Mouse (Mus musculus) ES-E14 (cell line): Measurements from ENCODE around the gene Ppp2r5a. TPM values are rescaled to one million over a fixed set of nuclear protein-coding genes. Genes with fewer than 3 reads are reported as not detected.

ENCODE experiments used
- DNase-seq: peaks from one replicate; pipeline ENCODE4 v3.0.0-alpha.2; 2013; ENCODE audit warnings: low read depth, low spot score
- H3K27ac ChIP-seq: 2 replicates; pipeline ENCODE4 v1.5.1; 2012; ENCODE audit warnings: low read depth, mild to moderate bottlenecking, low read length, moderate library complexity, mixed read lengths; ENCODE audit not compliant: poor library complexity, insufficient read depth, severe bottlenecking
- H3K36me3 ChIP-seq: 2 replicates; pipeline ENCODE4 v1.6.1; 2012; ENCODE audit warnings: mild to moderate bottlenecking, low read length, moderate library complexity, mixed read lengths; ENCODE audit not compliant: control insufficient read depth, poor library complexity, insufficient read depth, severe bottlenecking
- H3K4me1 ChIP-seq, 2 experiments: fragments of 150-350 bp in 1 of 2; sonication (generic) in 1 of 2; 2 replicates each; pipeline ENCODE4 v1.6.1; 2012; ENCODE audit warnings: low read length in 2 of 2, mild to moderate bottlenecking in 1 of 2, mixed read lengths in 1 of 2; ENCODE audit not compliant: control insufficient read depth in 2 of 2, insufficient read depth in 2 of 2, poor library complexity in 1 of 2
- H3K4me3 ChIP-seq, 2 experiments: fragments of 150-350 bp in 1 of 2; sonication (generic) in 1 of 2; 2 replicates each; pipeline ENCODE4 v1.5.1; 2012; ENCODE audit warnings: low read length in 2 of 2, low read depth in 1 of 2, mild to moderate bottlenecking in 1 of 2, mixed read lengths in 1 of 2; ENCODE audit not compliant: insufficient read depth in 1 of 2, poor library complexity in 1 of 2, severe bottlenecking in 1 of 2
- H3K9ac ChIP-seq: 2 replicates; pipeline ENCODE4 v1.6.1; 2012; ENCODE audit warnings: low read depth, mild to moderate bottlenecking, low read length, mixed read lengths; ENCODE audit not compliant: poor library complexity, insufficient read depth, severe bottlenecking
- H3K9me3 ChIP-seq: fragments of 150-350 bp; sonication (generic); 2 replicates; pipeline ENCODE4 v1.6.1; 2012; ENCODE audit warnings: low read depth, mild to moderate bottlenecking, low read length; ENCODE audit not compliant: control insufficient read depth, insufficient read depth
- CHD2 ChIP-seq: IDR thresholded peaks from 2 replicates; pipeline ENCODE4 v1.6.1; 2014; ENCODE audit warnings: mild to moderate bottlenecking, low read depth, low read length, inconsistent platforms
- HCFC1 ChIP-seq: IDR thresholded peaks from 2 replicates; pipeline ENCODE4 v1.6.1; 2012; ENCODE audit warnings: low read length, inconsistent platforms, borderline replicate concordance; ENCODE audit not compliant: insufficient read depth
- MAFK ChIP-seq: IDR thresholded peaks from 2 replicates; pipeline ENCODE4 v1.6.1; 2014; ENCODE audit warnings: mild to moderate bottlenecking, low read depth, low read length, inconsistent platforms; ENCODE audit not compliant: insufficient read depth
- ZC3H11A ChIP-seq: IDR thresholded peaks from 2 replicates; pipeline ENCODE4 v1.6.1; 2012; ENCODE audit warnings: low read depth, mild to moderate bottlenecking, inconsistent platforms, low read length, borderline replicate concordance
- ZNF384 ChIP-seq: IDR thresholded peaks from 2 replicates; pipeline ENCODE4 v1.6.1; 2012; ENCODE audit warnings: low read depth, low read length, inconsistent platforms
- in situ Hi-C, 2 experiments: fragments of 600-800 bp; cut with MboI; formaldehyde crosslinking; loops; one replicate each; pipeline ENCODE4 v1.15.1; 2025; ENCODE audit warnings: low sequenced_read_pairs in 2 of 2, inconsistent platforms in 1 of 2; ENCODE audit not compliant: unreplicated experiment in 2 of 2
- total RNA-seq: library from RNA; depleted of rRNA; stranded (reverse); fragments of 300-350 nt; gene quantifications from 2 replicates; pipeline ENCODE4 v1.2.3, GENCODE M21; 2012; rRNA removed

Gene Ppp2r5a
- total RNA-seq, 1 experiment = 47.3 TPM

DNA sequence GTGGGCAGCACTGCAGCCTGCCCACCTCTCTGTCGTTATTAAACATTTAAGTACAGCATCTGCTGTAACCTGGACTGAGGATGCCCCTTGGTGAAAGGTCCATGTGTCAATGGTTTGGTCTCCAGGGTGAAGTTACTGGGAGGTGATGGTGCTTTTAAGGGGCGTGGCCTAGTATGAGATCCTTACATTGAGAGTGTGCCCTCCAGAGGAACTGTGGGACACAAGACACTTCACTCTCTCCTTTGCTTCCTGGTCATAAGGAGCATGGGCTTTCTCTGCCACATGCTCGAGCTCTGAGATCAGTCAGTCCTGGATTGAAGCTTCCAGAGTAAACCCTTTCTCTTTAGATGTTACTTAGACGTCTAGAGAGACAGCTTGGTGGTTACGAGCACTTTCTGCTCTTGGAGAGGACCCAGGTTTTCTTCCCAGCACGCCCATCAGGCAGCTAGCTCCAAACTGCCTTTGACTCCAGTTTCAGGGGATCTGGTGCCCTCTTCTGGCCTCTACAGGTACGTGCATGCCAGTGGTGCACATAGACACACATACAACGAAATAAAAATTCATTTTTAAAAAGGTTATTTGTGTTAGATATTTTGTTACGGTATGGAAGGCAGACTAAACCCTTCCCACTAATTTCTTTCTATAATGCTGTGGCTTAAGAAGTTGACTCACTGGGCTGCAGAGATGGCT lies 95.2 kb downstream of the Ppp2r5a start:
- DNase-seq = no peak
- in situ Hi-C loops = no loop called here
- TF ChIP-seq CHD2 = no peak
- no peak for TF ChIP-seq ZNF384
- no peak for TF ChIP-seq ZC3H11A
- Histone ChIP-seq H3K9me3 (no peaks in the 10 kb centered on the region), H3K36me3 (no peaks in the 10 kb centered on the region), H3K27ac (no peak overlapping the region), H3K4me1 (peaks cover 0 to 2% of the 10 kb centered on the region in 2 experiments; a peak in 1 of 4 replicates), H3K9ac (no peak overlapping the region), H3K4me3 (0 out of 4 replicates have a peak overlapping the region, but pooled peaks of 1 of the 2 experiments have one; percentile 23)

DNA sequence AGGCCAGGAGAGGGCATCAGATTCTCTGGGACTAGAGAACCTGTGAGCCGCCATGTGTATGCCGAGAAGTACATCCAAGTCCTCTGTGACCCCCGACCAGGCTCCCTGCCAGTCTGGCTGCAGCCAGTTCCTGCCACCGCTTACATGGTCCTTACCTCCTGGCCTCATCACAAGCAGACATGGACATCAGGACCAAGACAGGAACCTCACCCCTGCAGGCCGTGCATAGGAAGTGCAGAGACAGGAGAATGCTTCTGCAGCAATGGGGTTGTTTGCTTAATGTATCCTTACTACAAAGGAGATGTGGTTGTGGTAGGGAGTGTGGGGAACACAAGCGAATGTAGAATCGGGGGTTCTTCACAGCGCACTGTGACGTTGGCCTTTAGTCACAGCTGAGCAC lies 96.8 kb downstream of the Ppp2r5a start:
- Histone ChIP-seq H3K9ac (no peak overlapping the region), H3K9me3 (no peaks in the 10 kb centered on the region), H3K27ac (no peak overlapping the region), H3K36me3 (no peaks in the 10 kb centered on the region), H3K4me1 (no peaks in the 10 kb centered on the region), H3K4me3 (no peak overlapping the region)
- no peak for DNase-seq
- in situ Hi-C loops = no loop called here
- no peak for TF ChIP-seq CHD2
- TF ChIP-seq MAFK = no peak

DNA sequence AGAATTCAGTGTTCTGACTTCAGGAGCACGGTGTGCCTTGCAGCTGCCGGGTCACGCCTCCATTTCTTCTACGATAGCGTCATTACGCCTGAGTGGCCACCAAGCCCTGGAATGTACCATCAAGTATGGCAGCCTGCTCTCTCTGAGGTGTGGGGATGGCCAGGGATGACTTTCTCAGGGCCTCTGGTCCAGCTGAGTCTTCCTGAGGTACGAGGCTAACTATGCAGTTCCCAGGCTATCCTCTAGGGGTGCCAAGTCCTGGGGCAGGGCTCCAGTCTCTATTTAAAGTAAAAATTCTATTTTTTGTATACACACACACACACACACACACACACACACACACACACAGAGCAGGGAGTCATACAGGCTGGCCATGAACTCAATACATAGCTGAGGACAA lies 97.5 kb downstream of the Ppp2r5a start:
- no peaks in the 10 kb centered on the region for H3K9me3 ChIP-seq
- in situ Hi-C loops = no loop called here
- no peak overlapping the region for H3K4me3 ChIP-seq
- no peak overlapping the region for H3K27ac ChIP-seq
- no peak overlapping the region for H3K9ac ChIP-seq
- DNase-seq = no peak
- TF ChIP-seq CHD2 (no peak), ZC3H11A (no peak), ZNF384 (no peak), MAFK (no peak), HCFC1 (no peak)
- no peaks in the 10 kb centered on the region for H3K36me3 ChIP-seq
- no peaks in the 10 kb centered on the region for H3K4me1 ChIP-seq

DNA sequence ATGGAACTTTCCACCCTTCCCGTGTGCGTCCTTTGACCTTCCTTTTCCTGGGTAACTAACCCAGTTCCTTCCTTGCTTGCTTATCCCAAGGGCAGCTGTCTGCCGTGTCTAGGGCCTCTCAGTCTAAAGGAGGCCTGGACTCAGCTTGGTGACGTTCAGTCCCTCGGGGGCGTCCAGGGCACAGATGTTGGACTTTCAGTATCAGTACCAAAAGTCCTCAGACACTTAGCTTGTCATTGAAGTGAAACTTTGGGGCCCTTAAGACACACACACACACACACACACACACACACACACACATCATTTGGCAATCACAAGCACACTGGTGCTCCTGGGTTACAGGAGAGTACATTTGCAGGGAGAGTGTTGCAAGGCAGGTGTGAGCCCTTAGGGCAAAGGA lies 98.9 kb downstream of the Ppp2r5a start:
- Histone ChIP-seq H3K9ac (no peak overlapping the region), H3K36me3 (no peaks in the 10 kb centered on the region), H3K4me1 (no peaks in the 10 kb centered on the region), H3K4me3 (no peak overlapping the region), H3K27ac (no peak overlapping the region), H3K9me3 (no peaks in the 10 kb centered on the region)
- TF ChIP-seq ZNF384 = no peak
- no peak for TF ChIP-seq CHD2
- no peak for TF ChIP-seq HCFC1
- no peak for TF ChIP-seq MAFK
- TF ChIP-seq ZC3H11A = no peak
- no peak for DNase-seq
- in situ Hi-C loops = no loop called here

DNA sequence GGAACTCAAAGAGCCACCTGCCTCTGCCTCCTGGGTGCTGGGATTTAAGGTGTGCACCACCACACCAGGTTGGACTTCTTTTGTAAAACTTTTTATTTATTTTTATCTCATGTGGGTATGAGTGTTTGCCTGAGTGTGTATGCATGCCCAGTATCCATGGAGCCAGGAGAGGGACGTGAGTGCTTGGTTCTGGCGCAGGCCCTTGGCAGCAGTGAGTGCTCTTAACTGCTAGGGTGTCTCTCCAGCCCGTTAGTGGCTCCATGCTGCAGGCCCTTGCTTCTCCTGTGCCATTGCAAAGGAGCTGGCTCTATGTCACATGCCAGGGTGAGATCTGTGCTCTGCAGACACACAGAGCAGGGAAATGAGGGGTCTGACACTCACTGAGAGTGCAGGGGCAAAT lies 99.3 kb downstream of the Ppp2r5a start:
- no peak overlapping the region for H3K9ac ChIP-seq
- no peak overlapping the region for H3K4me3 ChIP-seq

More for the DNA sequence above, 99.3 kb downstream of the Ppp2r5a start:
- Histone ChIP-seq H3K27ac (no peak overlapping the region), H3K4me1 (no peaks in the 10 kb centered on the region), H3K9me3 (no peaks in the 10 kb centered on the region), H3K36me3 (no peaks in the 10 kb centered on the region)
- in situ Hi-C loops = no loop called here
- TF ChIP-seq ZC3H11A (no peak), MAFK (no peak), ZNF384 (no peak), CHD2 (no peak), HCFC1 (no peak)
- no peak for DNase-seq

Other genes with a start within 250 kb of the Ppp2r5a start
- not detected in 2 replicates for gene Fam71a, start 238.5 kb downstream of the Ppp2r5a start, total RNA-seq
- 5.1 and 8.0 TPM in 2 replicates for gene Atf3, start 185.2 kb downstream of the Ppp2r5a start, total RNA-seq
- 31.2 and 50.1 TPM in 2 replicates for gene Nenf, start 85.1 kb downstream of the Ppp2r5a start, total RNA-seq
- 9.9 and 12.7 TPM in 2 replicates for gene Tmem206, start 77.4 kb downstream of the Ppp2r5a start, total RNA-seq
- 43.6 and 45.6 TPM in 2 replicates for gene Dtl, start 172.3 kb upstream of the Ppp2r5a start, total RNA-seq
- gene Ints7, start 172.4 kb upstream of the Ppp2r5a start, total RNA-seq = 32.1 and 33.1 TPM in 2 replicates